Mouse (Mus musculus) intestine, postnatal 0 days (tissue): ENCODE measurements around the gene Dhx38. TPM values are rescaled to one million over a fixed set of nuclear protein-coding genes. Genes with fewer than 3 reads are reported as not detected.

Source experiments
- ATAC-seq: fragments of 200-750 bp; cut with Nextera tagmentation; 2 replicates; pipeline ENCODE4 v1.8.0; 2017; ENCODE audit warnings: mild to moderate bottlenecking, moderate TSS enrichment, moderate library complexity
- H3K27ac ChIP-seq: fragments of 300-500 bp; sonication (generic); 2 replicates; pipeline ENCODE4 v1.5.1; 2014; ENCODE audit warnings: mild to moderate bottlenecking, low read depth, low read length, moderate library complexity
- H3K27me3 ChIP-seq: fragments of 300-500 bp; sonication (generic); replicated peaks from 2 replicates; pipeline ENCODE4 v1.6.1; 2014; ENCODE audit warnings: low read length, mixed read lengths; ENCODE audit not compliant: control insufficient read depth, insufficient read depth
- H3K36me3 ChIP-seq: fragments of 300-500 bp; sonication (generic); 2 replicates; pipeline ENCODE4 v1.6.1; 2014; ENCODE audit warnings: mild to moderate bottlenecking, moderate library complexity; ENCODE audit not compliant: control insufficient read depth, insufficient read depth
- H3K4me1 ChIP-seq: fragments of 300-500 bp; sonication (generic); replicated peaks from 2 replicates; pipeline ENCODE4 v1.6.1; 2014; ENCODE audit warnings: antibody characterized with exemption, low read length, mixed read lengths; ENCODE audit not compliant: control insufficient read depth, insufficient read depth
- H3K4me2 ChIP-seq: fragments of 300-500 bp; sonication (generic); replicated peaks from 2 replicates; pipeline ENCODE4 v1.6.1; 2014; ENCODE audit warnings: low read depth, mild to moderate bottlenecking, moderate library complexity
- H3K4me3 ChIP-seq: fragments of 300-500 bp; sonication (generic); 2 replicates; pipeline ENCODE4 v1.5.1; 2014; ENCODE audit warnings: low read depth, low read length
- H3K9ac ChIP-seq: fragments of 300-500 bp; sonication (generic); 2 replicates; pipeline ENCODE4 v1.6.1; 2014; ENCODE audit warnings: mild to moderate bottlenecking, low read depth, low read length
- H3K9me3 ChIP-seq: fragments of 300-500 bp; sonication (generic); 2 replicates; pipeline ENCODE4 v1.6.1; 2016; ENCODE audit warnings: mixed run types; ENCODE audit not compliant: control insufficient read depth
- CTCF ChIP-seq: sonication (generic); IDR thresholded peaks from 2 replicates; pipeline ENCODE4 v1.5.1; 2016; ENCODE audit warnings: low read depth, mild to moderate bottlenecking, control low read depth, antibody characterized with exemption, moderate library complexity
- WGBS: fragments of 180-500 bp; shearing (Covaris S2); extraction: QIAGEN DNeasy Blood & Tissue Kit; methylation state at CpG from one replicate; pipeline ENCODE4 v1.1.7; 2014; 5-methylcytosine and 5-hydroxymethylcytosine counted together
- polyA plus RNA-seq: library from polyadenylated mRNA; unstranded; fragments of >200 nt; fragmentation: Nextera tagmentation; extraction: Ambion mirVana; gene quantifications from 2 replicates; pipeline ENCODE4 v1.2.1, GENCODE M21; 2015

The Dhx38 gene
- polyA plus RNA-seq: 7.8 and 8.9 TPM in 2 replicates

GRCm38 (mm10) chr8:109565498-109566333 lies at the start of gene Dhx38, which contains the start of gene Txnl4b:
TSS of gene Dhx38 (minus strand) at chr8:109565861.
TSS of gene Txnl4b (plus strand) at chr8:109565892.
- WGBS: under 1% methylated on average over 52 of the region's 52 CpGs
- Histone ChIP-seq H3K4me2 (peak within 1 kb of the TSS; percentile 76), H3K27ac (peak within 1 kb of the TSS; percentile 95), H3K4me3 (peak within 1 kb of the TSS; percentile 78), H3K36me3 (peaks cover 29% of the 10 kb centered on the region), H3K27me3 (no peaks in the 10 kb centered on the region), H3K9ac (peak within 1 kb of the TSS; percentile 95), H3K9me3 (no peaks in the 10 kb centered on the region), H3K4me1 (peaks cover 6% of the 10 kb centered on the region; the same call in 1 of the 2 replicates)
- ATAC-seq: peak; percentile 100
- TF ChIP-seq CTCF: no peak

DNA sequence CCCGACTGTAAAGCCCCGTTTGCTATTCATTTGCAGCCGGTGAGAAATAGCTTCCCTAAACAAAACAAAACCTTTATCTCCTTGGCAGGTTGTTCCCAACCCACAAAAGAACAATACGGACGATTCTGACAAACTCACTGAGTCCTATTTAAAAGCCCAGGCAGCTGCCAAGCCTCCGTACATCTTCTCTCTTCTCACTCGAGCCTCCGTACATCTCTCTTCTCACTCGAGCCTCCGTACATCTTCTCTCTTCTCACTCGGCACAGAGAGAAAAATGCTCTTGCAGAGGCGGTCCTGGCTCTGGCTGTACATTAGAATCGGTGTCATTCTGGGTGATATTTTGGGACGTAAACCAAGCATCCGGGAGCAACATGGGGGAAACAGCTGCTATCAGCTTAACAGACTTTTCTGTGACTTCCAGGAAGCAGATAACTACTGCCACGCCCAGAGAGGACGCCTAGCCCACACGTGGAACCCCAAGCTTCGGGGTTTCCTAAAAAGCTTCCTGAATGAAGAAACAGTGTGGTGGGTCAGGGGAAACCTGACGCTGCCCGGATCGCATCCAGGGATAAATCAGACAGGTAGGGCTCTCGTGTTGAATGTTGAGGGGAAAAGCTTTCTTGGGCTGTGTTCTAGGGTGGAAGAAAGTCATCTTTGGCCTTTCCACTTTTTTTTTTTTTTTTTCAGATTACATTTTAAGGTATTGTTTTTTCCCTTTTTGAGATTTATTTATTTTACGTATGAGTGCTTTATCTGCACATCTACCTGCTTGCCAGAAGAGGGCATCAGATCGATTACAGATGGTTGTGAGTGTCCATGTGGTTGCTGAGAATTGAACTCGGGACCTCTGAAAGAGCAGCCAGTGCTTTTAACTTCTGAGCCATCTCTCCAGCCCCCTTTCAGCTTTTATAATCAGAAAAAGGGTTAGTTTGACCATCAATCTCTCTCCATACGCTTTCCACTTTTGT lies 48.9 kb upstream of the Dhx38 start, which contains the start of gene Pkd1l3:
TSS of gene Pkd1l3 (plus strand) at position 275 of the 968 bp plus-strand sequence.
- WGBS: 50% methylated on average over 27 of the region's 27 CpGs
- no peak for ATAC-seq

DNA sequence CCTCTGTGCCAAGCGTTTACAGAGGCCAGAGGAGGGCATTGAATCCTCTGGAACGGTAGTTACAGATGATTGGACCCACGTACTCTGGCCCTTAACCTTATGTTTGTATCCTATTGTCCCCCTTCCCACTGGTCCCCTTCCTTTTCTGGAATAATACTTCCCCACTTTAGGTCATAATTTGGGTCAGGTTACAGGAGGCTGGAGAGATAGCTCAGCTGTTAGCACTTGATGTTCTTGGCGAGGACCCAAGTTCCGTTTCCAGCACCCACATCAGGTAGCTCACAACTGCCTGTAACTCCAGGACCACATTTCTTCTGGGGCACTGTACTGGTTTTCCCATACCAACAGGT lies 43.5 kb upstream of the Dhx38 start:
- Histone ChIP-seq H3K4me1 (peaks cover 3% of the 10 kb centered on the region; the same call in 1 of the 2 replicates), H3K27me3 (0 out of 2 replicates have a peak, but pooled peaks cover 3% of the 10 kb centered on the region), H3K27ac (peak overlapping the region; percentile 97), H3K9ac (peak overlapping the region; percentile 73), H3K4me3 (peak overlapping the region; percentile 65), H3K36me3 (peaks cover 5% of the 10 kb centered on the region; the same call in 1 of the 2 replicates), H3K4me2 (peak overlapping the region; percentile 89), H3K9me3 (no peaks in the 10 kb centered on the region)
- TF ChIP-seq CTCF: no peak
- no peak for ATAC-seq
- 7% methylated on average over 5 of the region's 5 CpGs for WGBS

More for the DNA sequence above, 48.9 kb upstream of the Dhx38 start, which contains the start of gene Pkd1l3:
- Histone ChIP-seq H3K36me3 (no peaks in the 10 kb centered on the region), H3K9ac (no peak within 1 kb of the TSS), H3K4me2 (peak within 1 kb of the TSS; percentile 35; the same call in 1 of the 2 replicates), H3K4me1 (no peaks in the 10 kb centered on the region), H3K27me3 (0 out of 2 replicates have a peak, but pooled peaks cover 3% of the 10 kb centered on the region), H3K9me3 (no peaks in the 10 kb centered on the region), H3K27ac (no peak within 1 kb of the TSS), H3K4me3 (no peak within 1 kb of the TSS)
- TF ChIP-seq CTCF: peak; percentile 33

DNA sequence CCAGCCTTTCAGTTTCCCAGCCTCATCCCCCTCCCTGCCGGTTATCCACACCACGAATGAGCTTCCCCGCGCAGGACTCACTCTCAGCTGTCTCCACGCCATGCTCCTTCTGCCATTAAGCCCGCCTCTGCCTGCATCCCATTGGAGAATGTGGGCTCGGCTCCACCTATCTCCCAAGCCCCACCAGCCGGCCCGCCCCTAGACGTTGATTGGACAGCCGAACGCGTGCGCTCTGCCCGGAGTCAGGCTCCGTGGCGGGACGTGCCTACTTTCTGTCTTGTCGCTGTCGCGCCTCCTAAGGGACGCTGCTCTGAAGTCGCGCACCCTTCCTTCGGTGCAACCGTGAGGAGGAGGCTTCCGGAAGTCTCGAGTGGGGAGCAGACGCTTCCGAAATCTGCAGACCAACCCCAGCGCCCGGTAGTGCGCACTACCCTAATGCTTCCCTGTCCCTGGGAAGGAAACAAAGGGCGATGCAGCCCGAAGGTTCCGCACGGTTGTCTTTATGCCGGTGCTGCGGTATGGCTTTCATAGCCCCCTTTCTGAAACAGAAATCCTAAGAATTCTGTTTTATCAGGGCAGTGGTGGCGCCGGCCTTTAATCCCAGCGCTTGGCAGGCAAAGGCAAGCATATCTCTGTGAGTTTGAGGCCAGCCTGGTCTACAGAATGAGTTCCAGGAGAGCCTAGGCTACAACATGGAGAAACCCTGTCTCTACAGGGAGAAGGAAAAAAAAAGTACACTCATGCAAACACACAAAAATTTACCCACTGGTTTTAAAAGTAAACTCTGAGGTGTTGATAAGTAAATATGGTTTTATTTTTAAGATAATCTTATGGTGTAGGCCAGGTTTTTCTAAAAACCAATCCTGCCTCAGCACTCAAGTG lies 42.9 kb upstream of the Dhx38 start, which contains the start of gene Dhodh:
TSS of gene Dhodh (minus strand) at position 403 of the 882 bp plus-strand sequence.
- Histone ChIP-seq H3K36me3 (peaks cover 5% of the 10 kb centered on the region; the same call in 1 of the 2 replicates), H3K27me3 (0 out of 2 replicates have a peak, but pooled peaks cover 3% of the 10 kb centered on the region), H3K9ac (peak within 1 kb of the TSS; percentile 73), H3K4me1 (peaks cover 3% of the 10 kb centered on the region; the same call in 1 of the 2 replicates), H3K27ac (peak within 1 kb of the TSS; percentile 97), H3K9me3 (no peaks in the 10 kb centered on the region), H3K4me3 (peak within 1 kb of the TSS; percentile 65), H3K4me2 (peak within 1 kb of the TSS; percentile 89)
- TF ChIP-seq CTCF: peak; percentile 49
- ATAC-seq: peak; percentile 99
- under 1% methylated on average over 42 of the region's 42 CpGs for WGBS

GRCm38 (mm10) chr8:109607650-109608049 lies 42.0 kb upstream of the Dhx38 start:
- Histone ChIP-seq H3K4me1 (peaks cover 3% of the 10 kb centered on the region; the same call in 1 of the 2 replicates), H3K9ac (peak overlapping the region; percentile 73), H3K36me3 (peaks cover 14% of the 10 kb centered on the region; the same call in 1 of the 2 replicates), H3K27me3 (no peaks in the 10 kb centered on the region), H3K4me2 (peak overlapping the region; percentile 89), H3K27ac (no peak overlapping the region), H3K4me3 (peak overlapping the region; percentile 65), H3K9me3 (no peaks in the 10 kb centered on the region)
- 12% methylated on average over 12 of the region's 12 CpGs for WGBS
- no peak for TF ChIP-seq CTCF
- no peak for ATAC-seq
